Mouse (Mus musculus) liver, embryonic 11.5 days (tissue): ENCODE results near the gene Rab30. TPM values are rescaled to one million over a fixed set of nuclear protein-coding genes. Genes with fewer than 3 reads are reported as not detected.

Experiments used
- ATAC-seq: fragments of 200-750 bp; cut with Nextera tagmentation; replicated peaks from 2 replicates; pipeline ENCODE4 v1.8.0; 2017; ENCODE audit warnings: moderate number of reproducible peaks, mild to moderate bottlenecking, moderate TSS enrichment, moderate library complexity; ENCODE audit not compliant: low FRiP score
- DNase-seq: peaks from one replicate; pipeline ENCODE4 v3.0.0-alpha.2; 2017; ENCODE audit warnings: low spot score
- H3K27ac ChIP-seq: fragments of 300-500 bp; sonication (generic); 2 replicates; pipeline ENCODE4 v1.5.1; 2014; ENCODE audit warnings: mild to moderate bottlenecking, low read depth, low read length, control low read depth
- H3K27me3 ChIP-seq: fragments of 300-500 bp; sonication (generic); replicated peaks from 2 replicates; pipeline ENCODE4 v1.6.1; 2014; ENCODE audit warnings: low read length, mixed read lengths; ENCODE audit not compliant: control insufficient read depth, insufficient read depth
- H3K36me3 ChIP-seq: fragments of 300-500 bp; sonication (generic); 2 replicates; pipeline ENCODE4 v1.6.1; 2014; ENCODE audit warnings: mild to moderate bottlenecking, low read length, moderate library complexity, mixed read lengths; ENCODE audit not compliant: control insufficient read depth, insufficient read depth
- H3K4me1 ChIP-seq: fragments of 300-500 bp; sonication (generic); replicated peaks from 2 replicates; pipeline ENCODE4 v1.6.1; 2014; ENCODE audit warnings: low read length, mixed read lengths; ENCODE audit not compliant: control insufficient read depth, insufficient read depth
- H3K4me2 ChIP-seq: fragments of 300-500 bp; sonication (generic); 2 replicates; pipeline ENCODE4 v1.6.1; 2014; ENCODE audit warnings: mild to moderate bottlenecking, control low read depth, moderate library complexity
- H3K4me3 ChIP-seq: fragments of 300-500 bp; sonication (generic); 2 replicates; pipeline ENCODE4 v1.5.1; 2014; ENCODE audit warnings: low read depth, low read length, control low read depth
- H3K9ac ChIP-seq: fragments of 300-500 bp; sonication (generic); 2 replicates; pipeline ENCODE4 v1.6.1; 2014; ENCODE audit warnings: low read depth, low read length, control low read depth
- H3K9me3 ChIP-seq: fragments of 300-500 bp; sonication (generic); 2 replicates; pipeline ENCODE4 v1.6.1; 2016; ENCODE audit warnings: low read length, inconsistent platforms, mixed read lengths; ENCODE audit not compliant: control insufficient read depth
- WGBS: fragments of 180-500 bp; shearing (Covaris S2); extraction: QIAGEN DNeasy Blood & Tissue Kit; methylation state at CpG from one replicate; pipeline ENCODE4 v1.1.7; 2014; 5-methylcytosine and 5-hydroxymethylcytosine counted together
- polyA plus RNA-seq: library from polyadenylated mRNA; unstranded; fragments of >200 nt; fragmentation: Nextera tagmentation; extraction: Ambion mirVana; gene quantifications from 2 replicates; pipeline ENCODE4 v1.2.1, GENCODE M21; 2014

Rab30 gene
- polyA plus RNA-seq, 1 experiment from 2014 or later: 6.4 TPM

DNA sequence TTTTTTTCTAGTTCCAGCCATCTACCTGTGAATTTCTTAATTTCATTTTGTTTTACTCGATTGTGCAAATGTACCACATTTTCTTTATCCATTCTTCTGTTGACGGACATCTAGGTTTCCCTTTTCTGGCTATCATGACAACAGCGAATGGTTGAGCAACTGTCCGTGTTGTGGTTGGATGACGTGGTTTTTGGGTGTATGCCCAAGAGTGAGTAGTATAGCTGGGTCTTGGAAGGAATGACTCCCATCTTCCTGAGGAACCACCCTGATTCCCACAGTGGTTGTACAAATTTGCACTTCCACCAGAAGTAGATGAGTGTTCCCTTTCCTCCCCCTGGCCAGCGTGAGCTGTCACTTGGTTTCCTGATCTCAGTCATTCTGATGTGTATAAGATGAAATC, 91.0 kb downstream of the Rab30 start:
- no peak for ATAC-seq
- WGBS: 73% methylated on average over 6 of the region's 6 CpGs
- no peaks in the 10 kb centered on the region for H3K9me3 ChIP-seq

DNA sequence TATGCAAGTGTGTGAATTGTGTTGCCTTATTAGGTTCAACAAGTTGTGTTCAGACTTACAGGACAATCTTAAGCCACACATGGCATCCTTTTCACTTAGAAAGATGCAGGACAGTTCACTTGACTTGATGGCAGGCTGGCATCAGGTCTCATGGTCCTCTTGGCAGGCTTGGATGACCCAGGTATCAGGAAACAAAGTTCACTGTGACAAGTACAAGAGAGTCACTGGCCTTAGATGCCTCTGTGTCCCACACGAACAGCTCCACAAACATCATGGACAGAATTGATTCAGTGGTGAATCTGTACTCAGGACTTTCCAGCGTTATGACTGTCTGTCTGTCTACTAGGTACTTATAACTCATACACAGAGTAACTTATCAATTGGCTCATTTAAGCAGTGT, 93.0 kb downstream of the Rab30 start:
- no peaks in the 10 kb centered on the region for H3K27me3 ChIP-seq
- no peak for DNase-seq
- H3K4me1 ChIP-seq: no peaks in the 10 kb centered on the region
- no peaks in the 10 kb centered on the region for H3K36me3 ChIP-seq
- no peak overlapping the region for H3K4me3 ChIP-seq
- no peak for ATAC-seq
- no peak overlapping the region for H3K27ac ChIP-seq
- 85% methylated on average over 2 of the region's 2 CpGs for WGBS
- no peak overlapping the region for H3K9ac ChIP-seq
- no peak overlapping the region for H3K4me2 ChIP-seq
- no peaks in the 10 kb centered on the region for H3K9me3 ChIP-seq

More for the DNA sequence above, 91.0 kb downstream of the Rab30 start:
- no peak overlapping the region for H3K9ac ChIP-seq
- no peak for DNase-seq
- no peak overlapping the region for H3K27ac ChIP-seq
- H3K4me1 ChIP-seq: no peaks in the 10 kb centered on the region
- no peaks in the 10 kb centered on the region for H3K27me3 ChIP-seq
- H3K4me2 ChIP-seq: no peak overlapping the region
- H3K4me3 ChIP-seq: no peak overlapping the region
- no peaks in the 10 kb centered on the region for H3K36me3 ChIP-seq

GRCm38 (mm10) chr7:92836447-92836846, 95.0 kb downstream of the Rab30 start:
- WGBS: 77% methylated on average over 3 of the region's 3 CpGs
- H3K4me3 ChIP-seq: no peak overlapping the region
- DNase-seq (no peak), ATAC-seq (no peak)
- no peaks in the 10 kb centered on the region for H3K9me3 ChIP-seq
- H3K4me1 ChIP-seq: no peaks in the 10 kb centered on the region
- H3K4me2 ChIP-seq: no peak overlapping the region
- no peaks in the 10 kb centered on the region for H3K36me3 ChIP-seq
- no peaks in the 10 kb centered on the region for H3K27me3 ChIP-seq
- no peak overlapping the region for H3K27ac ChIP-seq
- no peak overlapping the region for H3K9ac ChIP-seq

DNA sequence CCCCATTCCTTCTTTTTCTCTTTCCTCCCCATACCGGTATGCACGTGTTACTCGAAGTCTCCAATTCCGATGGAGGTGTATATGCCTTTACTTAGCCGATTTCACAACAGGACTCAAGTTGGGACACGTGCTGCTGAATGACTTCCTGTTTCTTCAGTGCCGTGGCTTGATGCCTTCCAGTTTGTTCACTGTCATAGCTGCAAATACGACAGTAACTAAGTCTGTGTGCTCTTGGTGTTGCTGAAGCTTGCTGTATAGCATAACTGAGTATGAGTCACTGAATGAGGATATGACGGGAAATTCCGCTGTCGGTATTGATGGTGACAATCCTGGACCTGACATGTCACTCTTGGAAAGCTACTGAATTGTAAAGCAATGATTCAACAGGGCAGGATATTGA, 95.8 kb downstream of the Rab30 start:
- no peak overlapping the region for H3K9ac ChIP-seq
- no peaks in the 10 kb centered on the region for H3K4me1 ChIP-seq
- ATAC-seq: no peak
- H3K9me3 ChIP-seq: no peaks in the 10 kb centered on the region
- WGBS: 71% methylated on average over 11 of the region's 11 CpGs
- no peak overlapping the region for H3K27ac ChIP-seq
- H3K36me3 ChIP-seq: no peaks in the 10 kb centered on the region
- no peak overlapping the region for H3K4me2 ChIP-seq
- no peak overlapping the region for H3K4me3 ChIP-seq
- DNase-seq: no peak
- H3K27me3 ChIP-seq: no peaks in the 10 kb centered on the region

GRCm38 (mm10) chr7:92837907-92838306, 96.5 kb downstream of the Rab30 start:
- WGBS: 73% methylated on average over 3 of the region's 3 CpGs
- H3K36me3 ChIP-seq: no peaks in the 10 kb centered on the region

GRCm38 (mm10) chr7:92842254-92842653, 100.9 kb downstream of the Rab30 start:
- WGBS: 68% methylated on average over 2 of the region's 2 CpGs
- no peak for ATAC-seq
- H3K4me3 ChIP-seq: no peak overlapping the region

More at GRCm38 (mm10) chr7:92837907-92838306, 96.5 kb downstream of the Rab30 start:
- Histone ChIP-seq H3K4me2 (no peak overlapping the region), H3K27me3 (no peaks in the 10 kb centered on the region), H3K9ac (no peak overlapping the region), H3K4me3 (no peak overlapping the region), H3K4me1 (no peaks in the 10 kb centered on the region), H3K27ac (no peak overlapping the region), H3K9me3 (no peaks in the 10 kb centered on the region)
- ATAC-seq: no peak
- no peak for DNase-seq

DNA sequence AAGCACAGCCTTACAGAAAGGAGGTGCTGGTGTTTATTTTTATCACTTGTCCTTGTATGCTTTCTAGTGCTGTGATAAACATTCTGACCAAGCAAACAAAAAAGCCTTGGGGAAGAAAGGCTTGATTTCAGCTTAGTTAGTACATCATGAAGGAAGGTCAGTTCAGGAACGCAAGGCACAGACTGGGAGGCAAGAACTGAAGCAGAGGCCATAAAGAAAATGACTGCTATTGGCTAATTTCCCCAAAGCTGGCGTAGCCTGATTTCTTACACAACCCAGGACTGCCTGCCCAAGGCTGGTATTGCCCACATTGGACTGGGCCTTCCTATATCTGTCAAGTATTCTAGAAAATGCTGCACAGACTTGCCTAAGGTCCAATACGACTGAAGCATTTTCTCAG, 106.8 kb downstream of the Rab30 start:
- 76% methylated on average over 3 of the region's 3 CpGs for WGBS
- no peak overlapping the region for H3K9ac ChIP-seq
- DNase-seq: no peak
- no peak for ATAC-seq
- no peak overlapping the region for H3K4me3 ChIP-seq
- no peaks in the 10 kb centered on the region for H3K36me3 ChIP-seq
- no peaks in the 10 kb centered on the region for H3K27me3 ChIP-seq
- H3K4me2 ChIP-seq: no peak overlapping the region
- no peaks in the 10 kb centered on the region for H3K4me1 ChIP-seq
- no peaks in the 10 kb centered on the region for H3K9me3 ChIP-seq
- no peak overlapping the region for H3K27ac ChIP-seq

More at GRCm38 (mm10) chr7:92842254-92842653, 100.9 kb downstream of the Rab30 start:
- H3K27me3 ChIP-seq: no peaks in the 10 kb centered on the region
- H3K4me2 ChIP-seq: no peak overlapping the region
- no peak overlapping the region for H3K9ac ChIP-seq
- H3K36me3 ChIP-seq: no peaks in the 10 kb centered on the region
- DNase-seq: no peak
- no peak overlapping the region for H3K27ac ChIP-seq
- H3K4me1 ChIP-seq: no peaks in the 10 kb centered on the region
- no peaks in the 10 kb centered on the region for H3K9me3 ChIP-seq

GRCm38 (mm10) chr7:92866526-92866925, 125.1 kb downstream of the Rab30 start:
- no peak overlapping the region for H3K4me2 ChIP-seq
- no peak overlapping the region for H3K27ac ChIP-seq
- H3K4me1 ChIP-seq: no peaks in the 10 kb centered on the region
- H3K9ac ChIP-seq: no peak overlapping the region
- H3K9me3 ChIP-seq: no peaks in the 10 kb centered on the region
- 40% methylated on average over 2 of the region's 2 CpGs for WGBS
- ATAC-seq (no peak), DNase-seq (no peak)
- no peak overlapping the region for H3K4me3 ChIP-seq
- no peaks in the 10 kb centered on the region for H3K27me3 ChIP-seq
- H3K36me3 ChIP-seq: no peaks in the 10 kb centered on the region

DNA sequence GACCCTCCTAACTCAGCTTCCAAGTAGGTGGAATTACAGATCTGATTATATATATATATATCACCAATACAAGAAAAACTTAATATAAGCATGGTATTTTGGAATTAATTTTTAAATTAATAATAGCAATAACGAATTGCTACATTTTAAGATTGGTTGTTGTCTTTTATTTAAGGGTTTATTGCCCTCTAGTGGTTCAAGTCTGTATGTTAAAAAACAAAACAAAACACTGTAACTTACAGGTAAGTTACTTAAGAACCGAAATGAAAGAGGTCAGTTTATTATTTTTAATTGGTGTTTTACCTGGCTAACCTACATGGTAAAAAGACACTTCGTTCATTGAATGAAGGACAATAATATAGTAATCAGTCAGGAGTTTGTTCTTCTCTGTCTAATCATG, 128.8 kb downstream of the Rab30 start:
- no peaks in the 10 kb centered on the region for H3K27me3 ChIP-seq
- ATAC-seq: no peak
- H3K27ac ChIP-seq: no peak overlapping the region
- WGBS: 76% methylated on average over 3 of the region's 3 CpGs
- H3K4me1 ChIP-seq: peaks cover 3% of the 10 kb centered on the region
- no peak overlapping the region for H3K9ac ChIP-seq
- no peak for DNase-seq
- no peaks in the 10 kb centered on the region for H3K9me3 ChIP-seq
- H3K4me2 ChIP-seq: no peak overlapping the region
- H3K36me3 ChIP-seq: peaks cover 3% of the 10 kb centered on the region; the same call in 1 of the 2 replicates
- H3K4me3 ChIP-seq: no peak overlapping the region
